Mouse (Mus musculus) brain, embryonic 14.5 days (tissue): ENCODE data around the gene Fxyd2.

Source experiments
- CTCF ChIP-seq: fragments of 200-500 bp; IDR thresholded peaks from 2 replicates; pipeline ENCODE4 v1.5.1; 2012; ENCODE audit warnings: inconsistent platforms, mild to moderate bottlenecking, moderate library complexity, borderline replicate concordance; ENCODE audit not compliant: insufficient read depth, insufficient read length; ENCODE audit errors: extremely low read depth
- POLR2A ChIP-seq: fragments of 200-500 bp; IDR thresholded peaks from 2 replicates; pipeline ENCODE4 v1.6.1; 2012; ENCODE audit warnings: mild to moderate bottlenecking, inconsistent platforms, borderline replicate concordance; ENCODE audit not compliant: poor library complexity, insufficient read depth, insufficient read length, severe bottlenecking; ENCODE audit errors: extremely low read depth

DNA sequence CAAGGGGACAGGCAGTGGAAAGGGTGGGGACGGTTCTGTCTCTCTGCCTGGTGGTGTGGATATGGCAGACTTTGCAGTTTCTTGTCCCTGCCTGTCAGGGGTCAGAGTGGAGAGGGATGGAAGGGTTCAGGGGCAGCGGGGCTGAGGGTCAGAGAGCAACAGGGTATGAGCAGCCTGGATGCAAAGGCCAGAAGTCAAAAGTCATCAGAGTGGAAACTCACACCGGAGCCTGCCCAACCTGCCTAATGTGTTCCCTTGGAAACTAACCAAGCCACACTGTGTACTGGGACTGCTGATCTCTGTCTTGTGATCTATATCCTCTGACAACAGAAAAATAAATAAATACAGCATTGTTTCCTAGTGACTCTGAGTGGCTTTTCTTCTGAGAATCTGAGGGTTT is 3.7 kb upstream of the Fxyd2 start:
- TF ChIP-seq CTCF, result no peak
- TF ChIP-seq POLR2A, result no peak
